Mouse (Mus musculus) cerebellum, postnatal 10 days (tissue): ENCODE data around the gene H2afb3.
A peak's percentile ranks its signal among the peaks of the same experiment; 100 is the strongest.
"Not testable (repeated sequence)": the region's sequence is repeated elsewhere in the genome, so short reads cannot be mapped to it uniquely, and the experiment has no call there.

Source experiments
- DNase-seq, 2 experiments: peaks; one replicate each; pipeline ENCODE4 v3.0.0; 2021; ENCODE audit warnings: mixed read lengths in 2 of 2

Gene H2afb3

GRCm38 (mm10) chrX:120312995-120313394 is at the start of gene H2afb3:
Gene H2afb3, minus strand, starts transcription at chrX:120313095.
- DNase-seq = not testable (repeated sequence)

- DNase-seq = no peak
Measured at GRCm38 (mm10) chrX:120301469-120302175, 11.3 kb downstream of the H2afb3 start.

GRCm38 (mm10) chrX:120292832-120293750 is 19.8 kb downstream of the H2afb3 start:
- peak; percentile 68 to 80 for DNase-seq

GRCm38 (mm10) chrX:120291696-120292095 is 21.2 kb downstream of the H2afb3 start:
- DNase-seq = peak; percentile 31 to 50

GRCm38 (mm10) chrX:120290900-120291280 is 22.0 kb downstream of the H2afb3 start:
- DNase-seq = peak; percentile 37 to 47

- peak; percentile 71 to 82 for DNase-seq
Measured at GRCm38 (mm10) chrX:120290011-120290899, 22.6 kb downstream of the H2afb3 start, which contains the start of gene Pcdh11x. Gene Pcdh11x, plus strand, starts transcription at chrX:120290259.

- peak; percentile 17 to 18 for DNase-seq
Measured at GRCm38 (mm10) chrX:120287502-120287901, 25.4 kb downstream of the H2afb3 start.

- DNase-seq = peak in 1 of 2 experiments; percentile 19
Measured at GRCm38 (mm10) chrX:120285522-120285921, 27.4 kb downstream of the H2afb3 start.
